In the genomic region with DNA sequence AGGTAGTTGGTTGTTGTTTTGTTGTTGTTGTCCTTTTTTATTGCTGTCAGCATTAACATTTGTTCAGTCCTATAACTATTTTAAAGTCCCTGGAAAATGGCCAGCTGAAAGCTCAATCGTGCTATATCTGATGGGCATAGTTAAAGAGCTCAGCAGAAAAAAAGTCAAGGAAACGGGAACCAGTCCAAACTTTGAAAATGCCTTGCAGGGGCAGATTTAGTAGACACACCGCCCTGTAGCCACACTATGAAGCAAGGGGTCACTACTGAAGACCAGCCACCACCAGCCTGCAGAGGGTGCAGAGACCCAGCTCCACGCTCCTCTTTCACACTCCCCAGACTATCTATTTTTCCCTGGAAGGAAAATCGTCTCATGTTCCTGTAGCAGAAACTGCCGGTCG, we compare ENCODE assay signal across 18 mouse cellular contexts.
DNase-seq lines count a peak whose midpoint lies in the region; ATAC-seq and TF ChIP-seq lines count a peak whose summit lies in the region.
"Had no signal": no experiment of that assay in that cellular context is flagged by ENCODE, and none has a peak within 500 bp of the region (broad histone marks: within the 10 kb centered on the region; RNA-seq: fewer than 3 reads in every experiment).

No protein-coding gene starts in this region.

- peak; percentile 35 for TF ChIP-seq CTCF in heart, adult 2 months (IDR thresholded peaks at IDR 0.05)
- no peak for TF ChIP-seq CTCF in lung, embryonic 14.5 days (IDR thresholded peaks at IDR 0.05; ENCODE audit: low read depth)

- ATAC-seq in lung, embryonic 14.5 days (ENCODE audit: insufficient read depth), result peak; percentile 17; the same call in 1 of the 2 replicates
- ATAC-seq in embryonic facial prominence, embryonic 13.5 days (ENCODE audit: insufficient number of reproducible peaks, insufficient read depth, low FRiP score, low TSS enrichment, low read depth), result no peak
- ATAC-seq in heart, embryonic 16.5 days (replicated peaks; ENCODE audit: extremely low read depth, insufficient read depth, low FRiP score), result peak; percentile 73; the same call in 1 of the 2 replicates
- ATAC-seq: forebrain, embryonic 15.5 days had no signal

- peaks cover 7% of the 10 kb centered on the region for H3K36me3 ChIP-seq in heart, adult 2 months (ENCODE audit: control insufficient read depth, insufficient read depth, low read length)
- peaks cover 8% of the 10 kb centered on the region for H3K36me3 ChIP-seq in lung, embryonic 14.5 days (ENCODE audit: insufficient read depth)
- H3K36me3 ChIP-seq in embryonic facial prominence, embryonic 13.5 days, result peaks cover 14% of the 10 kb centered on the region
- H3K36me3 ChIP-seq in heart, embryonic 16.5 days (ENCODE audit: control insufficient read depth, insufficient read depth), result peaks cover 9% of the 10 kb centered on the region; the same call in 1 of the 2 replicates
- H3K36me3 ChIP-seq: forebrain, embryonic 15.5 days; neural tube, embryonic 13.5 days had no signal

- no peaks in the 10 kb centered on the region for H3K9me3 ChIP-seq in lung, embryonic 14.5 days (ENCODE audit: low read depth, low read length)
- no peaks in the 10 kb centered on the region for H3K9me3 ChIP-seq in embryonic facial prominence, embryonic 13.5 days
- no peaks in the 10 kb centered on the region for H3K9me3 ChIP-seq in heart, embryonic 16.5 days (replicated peaks; ENCODE audit: control insufficient read depth, low read length)
- H3K9me3 ChIP-seq: forebrain, embryonic 15.5 days; liver, embryonic 15.5 days; neural tube, embryonic 13.5 days had no signal

- H3K4me1 ChIP-seq in heart, adult 2 months (ENCODE audit: control insufficient read depth, insufficient read depth, low read length), result peaks cover 8% of the 10 kb centered on the region
- H3K4me1 ChIP-seq in lung, embryonic 14.5 days (ENCODE audit: insufficient read depth), result 0 out of 2 replicates have a peak, but pooled peaks cover 5% of the 10 kb centered on the region
- H3K4me1 ChIP-seq in embryonic facial prominence, embryonic 13.5 days, result peaks cover 18% of the 10 kb centered on the region
- H3K4me1 ChIP-seq in heart, embryonic 16.5 days (ENCODE audit: control insufficient read depth, insufficient read depth, low read length), result peaks cover 38% of the 10 kb centered on the region
- H3K4me1 ChIP-seq: forebrain, embryonic 15.5 days; liver, embryonic 15.5 days; neural tube, embryonic 13.5 days had no signal

- H3K9ac ChIP-seq in heart, adult 2 months (ENCODE audit: low read depth, low read length), result no peak overlapping the region
- no peak overlapping the region for H3K9ac ChIP-seq in lung, embryonic 14.5 days
- no peak overlapping the region for H3K9ac ChIP-seq in embryonic facial prominence, embryonic 13.5 days
- H3K9ac ChIP-seq in heart, embryonic 16.5 days (ENCODE audit: low read length), result peak overlapping the region; percentile 21; the same call in 1 of the 2 replicates
- H3K9ac ChIP-seq: forebrain, embryonic 15.5 days; liver, embryonic 15.5 days; neural tube, embryonic 13.5 days had no signal

- no peak overlapping the region for H3K27ac ChIP-seq in heart, adult 2 months
- no peak overlapping the region for H3K27ac ChIP-seq in lung, embryonic 14.5 days (ENCODE audit: low read depth)
- peak overlapping the region; percentile 52 for H3K27ac ChIP-seq in embryonic facial prominence, embryonic 13.5 days
- peak overlapping the region; percentile 71 for H3K27ac ChIP-seq in heart, embryonic 16.5 days (ENCODE audit: low read length)
- H3K27ac ChIP-seq: forebrain, embryonic 15.5 days; liver, embryonic 15.5 days; macrophage; neural tube, embryonic 13.5 days had no signal

- intact Hi-C loops in heart, adult 2 months (cut with DNase I), result loop anchor here (5.0 kb wide), 1 partner anchor 36 kb away; no protein-coding TSS in a partner anchor
- intact Hi-C loops in heart, postnatal 25 days (cut with DNase I), result no loop called here

- TF ChIP-seq EP300 in heart, adult 2 months (IDR thresholded peaks at IDR 0.05; ENCODE audit: insufficient read depth, low read depth, low read length), result no peak

- WGBS in heart, adult 2 months, result 22% methylated on average over 7 of the region's 7 CpGs
- 64% methylated on average over 7 of the region's 7 CpGs for WGBS in lung, embryonic 14.5 days
- 43% methylated on average over 7 of the region's 7 CpGs for WGBS in embryonic facial prominence, embryonic 13.5 days
- 28% methylated on average over 7 of the region's 7 CpGs for WGBS in heart, embryonic 16.5 days

- H3K27me3 ChIP-seq in heart, adult 2 months (ENCODE audit: control insufficient read depth, insufficient read depth, low read length), result no peaks in the 10 kb centered on the region
- H3K27me3 ChIP-seq in lung, embryonic 14.5 days (ENCODE audit: insufficient read depth, low read length), result no peaks in the 10 kb centered on the region
- no peaks in the 10 kb centered on the region for H3K27me3 ChIP-seq in embryonic facial prominence, embryonic 13.5 days
- no peaks in the 10 kb centered on the region for H3K27me3 ChIP-seq in heart, embryonic 16.5 days (ENCODE audit: control insufficient read depth, insufficient read depth, low read length)
- H3K27me3 ChIP-seq: forebrain, embryonic 15.5 days; liver, embryonic 15.5 days; neural tube, embryonic 13.5 days had no signal

- DNase-seq in heart, adult 2 months, result no peak
- DNase-seq in heart, postnatal 25 days (ENCODE audit: low spot score), result no peak
- peak; percentile 63 for DNase-seq in lung, embryonic 14.5 days
- DNase-seq in lung, postnatal 14 days, result no peak
- DNase-seq in urinary bladder, adult 2 months (ENCODE audit: low spot score), result no peak
- DNase-seq in left cerebral cortex, adult 11 months (ENCODE audit: low spot score), result no peak
- DNase-seq: cerebellum, adult 9-10 months; layer of hippocampus, adult 9-11 months; retina, postnatal 1 day; thymus, postnatal 25 days had no signal

- H3K4me2 ChIP-seq in lung, embryonic 14.5 days, result no peak overlapping the region
- H3K4me2 ChIP-seq in embryonic facial prominence, embryonic 13.5 days, result no peak overlapping the region
- no peak overlapping the region for H3K4me2 ChIP-seq in heart, embryonic 16.5 days (ENCODE audit: low read depth, low read length)
- H3K4me2 ChIP-seq: forebrain, embryonic 15.5 days; liver, embryonic 15.5 days; midbrain, embryonic 11.5 days; neural tube, embryonic 13.5 days had no signal

- H3K4me3 ChIP-seq in heart, adult 2 months, result no peak overlapping the region
- H3K4me3 ChIP-seq in lung, embryonic 14.5 days (ENCODE audit: low read depth, low read length), result no peak overlapping the region
- H3K4me3 ChIP-seq in embryonic facial prominence, embryonic 13.5 days, result no peak overlapping the region
- no peak overlapping the region for H3K4me3 ChIP-seq in heart, embryonic 16.5 days (ENCODE audit: low read length)
- H3K4me3 ChIP-seq: erythroblast, embryonic 14.5 days; forebrain, embryonic 15.5 days; liver, embryonic 15.5 days; neural tube, embryonic 13.5 days had no signal

- TF ChIP-seq POLR2A in heart, adult 2 months (IDR thresholded peaks at IDR 0.05; ENCODE audit: insufficient read depth, low read depth, low read length), result no peak

- H3K79me2 ChIP-seq in heart, adult 2 months (replicated peaks; ENCODE audit: control insufficient read depth, insufficient read depth, low read length), result no peaks in the 10 kb centered on the region

Comparison
In these comparisons a context has a peak if more than half of its experiments do, and no peak if none do; other contexts are left out.
1. H3K27ac ChIP-seq: peak in embryonic facial prominence, embryonic 13.5 days (single experiment) and heart, embryonic 16.5 days (single experiment); none in heart, adult 2 months (single experiment) and lung, embryonic 14.5 days (single experiment).